Mouse (Mus musculus): ENCODE results near the gene Pfkm. TPM values are rescaled to one million over a fixed set of nuclear protein-coding genes. Genes with fewer than 3 reads are reported as not detected.

Pfkm gene
- polyA plus RNA-seq, 1 experiment from 2014 or later: 47.5 TPM

- WGBS: 90% methylated on average over 6 of the region's 6 CpGs
- H3K9ac ChIP-seq: no peak overlapping the region
- no peak overlapping the region for H3K27ac ChIP-seq
- ATAC-seq (ENCODE audit: insufficient number of reproducible peaks, low FRiP score, low TSS enrichment, low read depth): no peak
- H3K27me3 ChIP-seq: no peaks in the 10 kb centered on the region
- no peak overlapping the region for H3K4me2 ChIP-seq
- no peak overlapping the region for H3K4me3 ChIP-seq
- peaks cover 17% of the 10 kb centered on the region for H3K4me1 ChIP-seq
- H3K36me3 ChIP-seq: peaks cover 4% of the 10 kb centered on the region; the same call in 1 of the 2 replicates
- no peaks in the 10 kb centered on the region for H3K9me3 ChIP-seq
Measured at GRCm38 (mm10) chr15:98107230-98107629, 14.8 kb downstream of the Pfkm start.

- Histone ChIP-seq H3K4me3 (peak overlapping the region; percentile 69), H3K9me3 (no peaks in the 10 kb centered on the region), H3K9ac (peak overlapping the region; percentile 70), H3K27ac (peak overlapping the region; percentile 84), H3K36me3 (peaks cover 10% of the 10 kb centered on the region; the same call in 1 of the 2 replicates), H3K4me2 (peak overlapping the region; percentile 80), H3K27me3 (no peaks in the 10 kb centered on the region), H3K4me1 (peaks cover 17% of the 10 kb centered on the region)
- ATAC-seq (ENCODE audit: insufficient number of reproducible peaks, low FRiP score, low TSS enrichment, low read depth): no peak
- 43% methylated on average over 11 of the region's 11 CpGs for WGBS
Measured at GRCm38 (mm10) chr15:98107703-98108296, 15.4 kb downstream of the Pfkm start.

GRCm38 (mm10) chr15:98108297-98109152 lies 16.1 kb downstream of the Pfkm start:
- WGBS: 2% methylated on average over 37 of the region's 37 CpGs
- Histone ChIP-seq H3K4me1 (peaks cover 17% of the 10 kb centered on the region), H3K27me3 (no peaks in the 10 kb centered on the region), H3K4me3 (peak overlapping the region; percentile 69), H3K9ac (peak overlapping the region; percentile 70), H3K4me2 (peak overlapping the region; percentile 80), H3K27ac (peak overlapping the region; percentile 84), H3K9me3 (no peaks in the 10 kb centered on the region), H3K36me3 (peaks cover 12% of the 10 kb centered on the region; the same call in 1 of the 2 replicates)
- peak; percentile 90 for ATAC-seq (ENCODE audit: insufficient number of reproducible peaks, low FRiP score, low TSS enrichment, low read depth)

- Histone ChIP-seq H3K9me3 (no peaks in the 10 kb centered on the region), H3K4me2 (no peak overlapping the region), H3K4me1 (peaks cover 17% of the 10 kb centered on the region), H3K4me3 (no peak overlapping the region), H3K27me3 (no peaks in the 10 kb centered on the region), H3K36me3 (peaks cover 39% of the 10 kb centered on the region), H3K9ac (no peak overlapping the region), H3K27ac (no peak overlapping the region)
- WGBS: 70% methylated on average over 5 of the region's 5 CpGs
- ATAC-seq (ENCODE audit: insufficient number of reproducible peaks, low FRiP score, low TSS enrichment, low read depth): no peak
Measured at GRCm38 (mm10) chr15:98111791-98112190, 19.4 kb downstream of the Pfkm start.

- Histone ChIP-seq H3K27me3 (no peaks in the 10 kb centered on the region), H3K4me2 (no peak overlapping the region), H3K27ac (no peak overlapping the region), H3K9ac (no peak overlapping the region), H3K4me1 (0 out of 2 replicates have a peak, but pooled peaks cover 6% of the 10 kb centered on the region), H3K9me3 (no peaks in the 10 kb centered on the region), H3K36me3 (peaks cover 59% of the 10 kb centered on the region), H3K4me3 (no peak overlapping the region)
- no peak for ATAC-seq (ENCODE audit: insufficient number of reproducible peaks, low FRiP score, low TSS enrichment, low read depth)
- WGBS: 70% methylated on average over 10 of the region's 10 CpGs
Measured at GRCm38 (mm10) chr15:98114098-98114851, 21.9 kb downstream of the Pfkm start.

- H3K36me3 ChIP-seq: peaks cover 68% of the 10 kb centered on the region
- no peak overlapping the region for H3K9ac ChIP-seq
- no peaks in the 10 kb centered on the region for H3K9me3 ChIP-seq
- H3K4me3 ChIP-seq: no peak overlapping the region
- H3K27me3 ChIP-seq: no peaks in the 10 kb centered on the region
- no peak overlapping the region for H3K4me2 ChIP-seq
- ATAC-seq (ENCODE audit: insufficient number of reproducible peaks, low FRiP score, low TSS enrichment, low read depth): peak; percentile 79; the same call in 1 of the 2 replicates
- no peak overlapping the region for H3K27ac ChIP-seq
- 0 out of 2 replicates have a peak, but pooled peaks cover 3% of the 10 kb centered on the region for H3K4me1 ChIP-seq
- 87% methylated on average over 10 of the region's 10 CpGs for WGBS
Measured at GRCm38 (mm10) chr15:98114852-98115778, 22.7 kb downstream of the Pfkm start.

- no peak overlapping the region for H3K27ac ChIP-seq
- no peaks in the 10 kb centered on the region for H3K4me1 ChIP-seq
- no peak for ATAC-seq (ENCODE audit: insufficient number of reproducible peaks, low FRiP score, low TSS enrichment, low read depth)
- no peak overlapping the region for H3K4me2 ChIP-seq
- H3K4me3 ChIP-seq: no peak overlapping the region
- peaks cover 74% of the 10 kb centered on the region for H3K36me3 ChIP-seq
- H3K9ac ChIP-seq: no peak overlapping the region
- no peaks in the 10 kb centered on the region for H3K27me3 ChIP-seq
- WGBS: 86% methylated on average over 9 of the region's 9 CpGs
- H3K9me3 ChIP-seq: no peaks in the 10 kb centered on the region
Measured at GRCm38 (mm10) chr15:98115779-98116163, 23.4 kb downstream of the Pfkm start.

- Histone ChIP-seq H3K9me3 (no peaks in the 10 kb centered on the region), H3K4me3 (no peak overlapping the region), H3K27ac (no peak overlapping the region), H3K36me3 (peaks cover 79% of the 10 kb centered on the region), H3K27me3 (no peaks in the 10 kb centered on the region), H3K4me2 (no peak overlapping the region), H3K9ac (no peak overlapping the region), H3K4me1 (no peaks in the 10 kb centered on the region)
- ATAC-seq (ENCODE audit: insufficient number of reproducible peaks, low FRiP score, low TSS enrichment, low read depth): no peak
- WGBS: 90% methylated on average over 5 of the region's 5 CpGs
Measured at GRCm38 (mm10) chr15:98116287-98116686, 23.9 kb downstream of the Pfkm start.

GRCm38 (mm10) chr15:98119363-98119762 lies 27.0 kb downstream of the Pfkm start:
- H3K4me2 ChIP-seq: no peak overlapping the region
- no peak overlapping the region for H3K9ac ChIP-seq
- no peaks in the 10 kb centered on the region for H3K9me3 ChIP-seq
- H3K36me3 ChIP-seq: peaks cover 90% of the 10 kb centered on the region
- H3K27me3 ChIP-seq: no peaks in the 10 kb centered on the region
- H3K4me1 ChIP-seq: no peaks in the 10 kb centered on the region
- no peak overlapping the region for H3K27ac ChIP-seq
- ATAC-seq (ENCODE audit: insufficient number of reproducible peaks, low FRiP score, low TSS enrichment, low read depth): no peak
- 83% methylated on average over 12 of the region's 12 CpGs for WGBS
- H3K4me3 ChIP-seq: no peak overlapping the region

GRCm38 (mm10) chr15:98120831-98121230 lies 28.4 kb downstream of the Pfkm start:
- Histone ChIP-seq H3K9me3 (no peaks in the 10 kb centered on the region), H3K4me2 (no peak overlapping the region), H3K36me3 (peaks cover 93% of the 10 kb centered on the region), H3K27me3 (no peaks in the 10 kb centered on the region), H3K27ac (no peak overlapping the region), H3K4me1 (no peaks in the 10 kb centered on the region), H3K4me3 (no peak overlapping the region), H3K9ac (no peak overlapping the region)
- 91% methylated on average over 20 of the region's 20 CpGs for WGBS
- no peak for ATAC-seq (ENCODE audit: insufficient number of reproducible peaks, low FRiP score, low TSS enrichment, low read depth)

- Histone ChIP-seq H3K4me2 (no peak overlapping the region), H3K9me3 (no peaks in the 10 kb centered on the region), H3K4me3 (no peak overlapping the region), H3K4me1 (no peaks in the 10 kb centered on the region), H3K9ac (no peak overlapping the region), H3K36me3 (peaks cover 95% of the 10 kb centered on the region), H3K27me3 (no peaks in the 10 kb centered on the region), H3K27ac (no peak overlapping the region)
- 87% methylated on average over 4 of the region's 4 CpGs for WGBS
- no peak for ATAC-seq (ENCODE audit: insufficient number of reproducible peaks, low FRiP score, low TSS enrichment, low read depth)
Measured at GRCm38 (mm10) chr15:98131001-98131400, 38.6 kb downstream of the Pfkm start.
